Mouse (Mus musculus): Measurements from ENCODE around the gene Dtx3. TPM values are rescaled to one million over a fixed set of nuclear protein-coding genes. Genes with fewer than 3 reads are reported as not detected.

Dtx3 gene
- polyA plus RNA-seq, 1 experiment from 2014 or later, result 79.4 TPM

- H3K36me3 ChIP-seq (ENCODE audit: control insufficient read depth, insufficient read depth, low read length), result peaks cover 8% of the 10 kb centered on the region; the same call in 1 of the 2 replicates
- H3K4me3 ChIP-seq (replicated peaks; ENCODE audit: low read length), result peak overlapping the region; percentile 62
- no peaks in the 10 kb centered on the region for H3K27me3 ChIP-seq (ENCODE audit: control insufficient read depth, insufficient read depth, low read length)
- H3K9ac ChIP-seq (ENCODE audit: low read length), result peak overlapping the region; percentile 82
- 45% methylated on average over 14 of the region's 14 CpGs for WGBS
- H3K4me1 ChIP-seq (ENCODE audit: control insufficient read depth, insufficient read depth, low read length), result peaks cover 32% of the 10 kb centered on the region
- ATAC-seq (ENCODE audit: insufficient read depth, low FRiP score), result no peak
- 0 out of 2 replicates have a peak, but pooled peaks cover 3% of the 10 kb centered on the region for H3K9me3 ChIP-seq (replicated peaks; ENCODE audit: control insufficient read depth, low read length)
- H3K4me2 ChIP-seq (ENCODE audit: low read depth, low read length), result peak overlapping the region; percentile 90
- H3K27ac ChIP-seq (ENCODE audit: low read length), result peak overlapping the region; percentile 96
Observed at GRCm38 (mm10) chr10:127190398-127191190, 4.9 kb downstream of the Dtx3 start.

- peak within 1 kb of the TSS; percentile 90 for H3K4me2 ChIP-seq (ENCODE audit: low read depth, low read length)
- H3K4me3 ChIP-seq (replicated peaks; ENCODE audit: low read length), result peak within 1 kb of the TSS; percentile 62
- no peaks in the 10 kb centered on the region for H3K27me3 ChIP-seq (ENCODE audit: control insufficient read depth, insufficient read depth, low read length)
- 0 out of 2 replicates have a peak, but pooled peaks cover 3% of the 10 kb centered on the region for H3K9me3 ChIP-seq (replicated peaks; ENCODE audit: control insufficient read depth, low read length)
- WGBS, result 3% methylated on average over 35 of the region's 35 CpGs
- H3K4me1 ChIP-seq (ENCODE audit: control insufficient read depth, insufficient read depth, low read length), result peaks cover 29% of the 10 kb centered on the region
- ATAC-seq (ENCODE audit: insufficient read depth, low FRiP score), result peak; percentile 71
- peak within 1 kb of the TSS; percentile 82 for H3K9ac ChIP-seq (ENCODE audit: low read length)
- peaks cover 8% of the 10 kb centered on the region; the same call in 1 of the 2 replicates for H3K36me3 ChIP-seq (ENCODE audit: control insufficient read depth, insufficient read depth, low read length)
- peak within 1 kb of the TSS; percentile 96 for H3K27ac ChIP-seq (ENCODE audit: low read length)
Observed at GRCm38 (mm10) chr10:127189651-127190381, 5.7 kb downstream of the Dtx3 start, which contains the start of gene Arhgef25. TSS of gene Arhgef25 (minus strand) at chr10:127190083.

- Histone ChIP-seq H3K4me3 (replicated peaks; ENCODE audit: low read length) (peak overlapping the region; percentile 62), H3K36me3 (ENCODE audit: control insufficient read depth, insufficient read depth, low read length) (peaks cover 8% of the 10 kb centered on the region; the same call in 1 of the 2 replicates), H3K27me3 (ENCODE audit: control insufficient read depth, insufficient read depth, low read length) (no peaks in the 10 kb centered on the region), H3K4me1 (ENCODE audit: control insufficient read depth, insufficient read depth, low read length) (peaks cover 23% of the 10 kb centered on the region), H3K4me2 (ENCODE audit: low read depth, low read length) (peak overlapping the region; percentile 90), H3K9ac (ENCODE audit: low read length) (peak overlapping the region; percentile 82), H3K27ac (ENCODE audit: low read length) (peak overlapping the region; percentile 96), H3K9me3 (replicated peaks; ENCODE audit: control insufficient read depth, low read length) (0 out of 2 replicates have a peak, but pooled peaks cover 3% of the 10 kb centered on the region)
- WGBS, result 2% methylated on average over 26 of the region's 26 CpGs
- ATAC-seq (ENCODE audit: insufficient read depth, low FRiP score), result peak; percentile 16
Observed at GRCm38 (mm10) chr10:127189116-127189650, 6.3 kb downstream of the Dtx3 start.

GRCm38 (mm10) chr10:127188465-127189115 lies 6.9 kb downstream of the Dtx3 start:
- Histone ChIP-seq H3K36me3 (ENCODE audit: control insufficient read depth, insufficient read depth, low read length) (peaks cover 8% of the 10 kb centered on the region; the same call in 1 of the 2 replicates), H3K4me2 (ENCODE audit: low read depth, low read length) (peak overlapping the region; percentile 90), H3K27ac (ENCODE audit: low read length) (peak overlapping the region; percentile 96), H3K9ac (ENCODE audit: low read length) (peak overlapping the region; percentile 82), H3K4me1 (ENCODE audit: control insufficient read depth, insufficient read depth, low read length) (peaks cover 22% of the 10 kb centered on the region), H3K27me3 (ENCODE audit: control insufficient read depth, insufficient read depth, low read length) (no peaks in the 10 kb centered on the region), H3K9me3 (replicated peaks; ENCODE audit: control insufficient read depth, low read length) (0 out of 2 replicates have a peak, but pooled peaks cover 3% of the 10 kb centered on the region), H3K4me3 (replicated peaks; ENCODE audit: low read length) (peak overlapping the region; percentile 62)
- under 1% methylated on average over 41 of the region's 46 CpGs for WGBS
- peak; percentile 82 for ATAC-seq (ENCODE audit: insufficient read depth, low FRiP score)

- H3K4me3 ChIP-seq (replicated peaks; ENCODE audit: low read length), result peak overlapping the region; percentile 62
- H3K27me3 ChIP-seq (ENCODE audit: control insufficient read depth, insufficient read depth, low read length), result no peaks in the 10 kb centered on the region
- no peak for ATAC-seq (ENCODE audit: insufficient read depth, low FRiP score)
- 2% methylated on average over 20 of the region's 21 CpGs for WGBS
- 0 out of 2 replicates have a peak, but pooled peaks cover 3% of the 10 kb centered on the region for H3K9me3 ChIP-seq (replicated peaks; ENCODE audit: control insufficient read depth, low read length)
- peak overlapping the region; percentile 90 for H3K4me2 ChIP-seq (ENCODE audit: low read depth, low read length)
- H3K9ac ChIP-seq (ENCODE audit: low read length), result peak overlapping the region; percentile 82
- H3K4me1 ChIP-seq (ENCODE audit: control insufficient read depth, insufficient read depth, low read length), result peaks cover 22% of the 10 kb centered on the region
- peaks cover 8% of the 10 kb centered on the region; the same call in 1 of the 2 replicates for H3K36me3 ChIP-seq (ENCODE audit: control insufficient read depth, insufficient read depth, low read length)
- peak overlapping the region; percentile 96 for H3K27ac ChIP-seq (ENCODE audit: low read length)
Observed at GRCm38 (mm10) chr10:127188079-127188453, 7.5 kb downstream of the Dtx3 start.

GRCm38 (mm10) chr10:127187371-127188078 lies 8.0 kb downstream of the Dtx3 start:
- Histone ChIP-seq H3K4me3 (replicated peaks; ENCODE audit: low read length) (peak overlapping the region; percentile 62), H3K4me1 (ENCODE audit: control insufficient read depth, insufficient read depth, low read length) (peaks cover 22% of the 10 kb centered on the region), H3K27ac (ENCODE audit: low read length) (peak overlapping the region; percentile 96; the same call in 1 of the 2 replicates), H3K36me3 (ENCODE audit: control insufficient read depth, insufficient read depth, low read length) (peaks cover 8% of the 10 kb centered on the region; the same call in 1 of the 2 replicates), H3K4me2 (ENCODE audit: low read depth, low read length) (peak overlapping the region; percentile 90), H3K27me3 (ENCODE audit: control insufficient read depth, insufficient read depth, low read length) (no peaks in the 10 kb centered on the region), H3K9ac (ENCODE audit: low read length) (peak overlapping the region; percentile 82), H3K9me3 (replicated peaks; ENCODE audit: control insufficient read depth, low read length) (0 out of 2 replicates have a peak, but pooled peaks cover 3% of the 10 kb centered on the region)
- WGBS, result 41% methylated on average over 10 of the region's 10 CpGs
- ATAC-seq (ENCODE audit: insufficient read depth, low FRiP score), result no peak

- Histone ChIP-seq H3K4me1 (ENCODE audit: control insufficient read depth, insufficient read depth, low read length) (peaks cover 22% of the 10 kb centered on the region), H3K4me3 (replicated peaks; ENCODE audit: low read length) (no peak overlapping the region), H3K27me3 (ENCODE audit: control insufficient read depth, insufficient read depth, low read length) (peaks cover 6% of the 10 kb centered on the region; the same call in 1 of the 2 replicates), H3K36me3 (ENCODE audit: control insufficient read depth, insufficient read depth, low read length) (peaks cover 8% of the 10 kb centered on the region; the same call in 1 of the 2 replicates), H3K27ac (ENCODE audit: low read length) (no peak overlapping the region), H3K9ac (ENCODE audit: low read length) (no peak overlapping the region), H3K4me2 (ENCODE audit: low read depth, low read length) (no peak overlapping the region), H3K9me3 (replicated peaks; ENCODE audit: control insufficient read depth, low read length) (0 out of 2 replicates have a peak, but pooled peaks cover 3% of the 10 kb centered on the region)
- no peak for ATAC-seq (ENCODE audit: insufficient read depth, low FRiP score)
- WGBS, result 83% methylated on average over 1 of the region's 1 CpGs
Observed at GRCm38 (mm10) chr10:127186451-127186850, 9.1 kb downstream of the Dtx3 start.

GRCm38 (mm10) chr10:127185506-127185905 lies 10.0 kb downstream of the Dtx3 start:
- Histone ChIP-seq H3K36me3 (ENCODE audit: control insufficient read depth, insufficient read depth, low read length) (peaks cover 8% of the 10 kb centered on the region; the same call in 1 of the 2 replicates), H3K4me3 (replicated peaks; ENCODE audit: low read length) (no peak overlapping the region), H3K9ac (ENCODE audit: low read length) (no peak overlapping the region), H3K9me3 (replicated peaks; ENCODE audit: control insufficient read depth, low read length) (0 out of 2 replicates have a peak, but pooled peaks cover 3% of the 10 kb centered on the region), H3K4me2 (ENCODE audit: low read depth, low read length) (no peak overlapping the region), H3K27me3 (ENCODE audit: control insufficient read depth, insufficient read depth, low read length) (peaks cover 15% of the 10 kb centered on the region), H3K27ac (ENCODE audit: low read length) (no peak overlapping the region), H3K4me1 (ENCODE audit: control insufficient read depth, insufficient read depth, low read length) (peaks cover 13% of the 10 kb centered on the region)
- ATAC-seq (ENCODE audit: insufficient read depth, low FRiP score), result no peak
- WGBS, result 83% methylated on average over 15 of the region's 15 CpGs

All from stomach, embryonic 16.5 days (tissue).